Mouse (Mus musculus): ENCODE data around the gene Otop2.

GRCm38 (mm10) chr11:115274178-115274577 is 32.8 kb upstream of the Otop2 start:
- TF ChIP-seq POLR2A (IDR thresholded peaks at IDR 0.05; ENCODE audit: insufficient read depth, low read depth, low read length) (no peak), CTCF (IDR thresholded peaks at IDR 0.05; ENCODE audit: insufficient read depth, low read depth, low read length) (no peak)
